Mouse (Mus musculus) cortical plate, adult 2 months (tissue): ENCODE data around the gene Rnase4.

Source experiments
- CTCF ChIP-seq: fragments of 200-500 bp; IDR thresholded peaks from 2 replicates; pipeline ENCODE4 v1.5.1; 2011; ENCODE audit warnings: mild to moderate bottlenecking, control low read depth, low read length; ENCODE audit not compliant: insufficient read depth; ENCODE audit errors: extremely low read depth
- POLR2A ChIP-seq: fragments of 200-500 bp; IDR thresholded peaks from 2 replicates; pipeline ENCODE4 v1.6.1; 2011; ENCODE audit warnings: mild to moderate bottlenecking, low read length, control low read depth; ENCODE audit not compliant: insufficient read depth; ENCODE audit errors: extremely low read depth

DNA sequence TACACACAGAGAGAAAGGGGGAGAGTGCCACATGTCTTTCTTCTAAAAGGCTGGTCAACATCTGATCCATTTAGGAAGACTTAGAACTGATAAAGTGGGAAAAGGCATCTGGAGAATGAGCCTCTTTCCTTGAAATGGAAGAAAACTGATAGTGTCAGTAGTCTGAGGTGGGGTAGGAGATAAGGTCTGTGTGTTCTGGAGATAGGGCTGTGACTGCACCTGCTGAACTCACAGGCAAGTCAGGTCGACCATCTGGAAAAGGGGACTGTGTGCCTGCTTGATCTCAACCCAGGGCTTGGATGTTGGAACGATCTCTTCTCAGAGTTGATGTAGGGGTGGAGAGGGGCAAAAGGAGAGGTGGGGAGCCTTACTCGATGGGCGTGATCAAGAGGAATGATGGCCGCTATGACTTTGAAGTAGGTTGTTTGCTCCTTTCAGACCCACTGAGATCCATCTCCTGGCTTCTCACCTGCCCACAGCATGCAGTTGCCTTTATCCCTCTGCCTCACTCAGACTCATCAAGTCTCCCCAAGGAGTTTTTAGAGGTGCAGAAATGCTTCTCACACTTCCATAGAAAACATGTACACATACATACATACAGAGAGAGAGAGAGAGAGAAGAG is 61.5 kb downstream of the Rnase4 start:
- TF ChIP-seq CTCF (no peak), POLR2A (no peak)
